Mouse (Mus musculus): Measurements from ENCODE around the gene Dennd1b.

GRCm38 (mm10) chr1:139209796-139210195 is 246.6 kb downstream of the Dennd1b start:
- TF ChIP-seq CTCF (IDR thresholded peaks at IDR 0.05; ENCODE audit: low read depth) = no peak
- TF ChIP-seq EP300 (IDR thresholded peaks at IDR 0.05; ENCODE audit: low read depth) = no peak
